Mouse (Mus musculus) c-Kit-positive CD71-positive TER-119-positive erythroid progenitor cells, embryonic 14.5 days (primary cell): ENCODE data around the gene Prkn.
A peak's percentile ranks its signal among the peaks of the same experiment; 100 is the strongest.

Experiments used
- DNase-seq: peaks from one replicate; pipeline ENCODE4 v3.0.0-alpha.2; 2013; ENCODE audit warnings: low spot score

Prkn gene

DNA sequence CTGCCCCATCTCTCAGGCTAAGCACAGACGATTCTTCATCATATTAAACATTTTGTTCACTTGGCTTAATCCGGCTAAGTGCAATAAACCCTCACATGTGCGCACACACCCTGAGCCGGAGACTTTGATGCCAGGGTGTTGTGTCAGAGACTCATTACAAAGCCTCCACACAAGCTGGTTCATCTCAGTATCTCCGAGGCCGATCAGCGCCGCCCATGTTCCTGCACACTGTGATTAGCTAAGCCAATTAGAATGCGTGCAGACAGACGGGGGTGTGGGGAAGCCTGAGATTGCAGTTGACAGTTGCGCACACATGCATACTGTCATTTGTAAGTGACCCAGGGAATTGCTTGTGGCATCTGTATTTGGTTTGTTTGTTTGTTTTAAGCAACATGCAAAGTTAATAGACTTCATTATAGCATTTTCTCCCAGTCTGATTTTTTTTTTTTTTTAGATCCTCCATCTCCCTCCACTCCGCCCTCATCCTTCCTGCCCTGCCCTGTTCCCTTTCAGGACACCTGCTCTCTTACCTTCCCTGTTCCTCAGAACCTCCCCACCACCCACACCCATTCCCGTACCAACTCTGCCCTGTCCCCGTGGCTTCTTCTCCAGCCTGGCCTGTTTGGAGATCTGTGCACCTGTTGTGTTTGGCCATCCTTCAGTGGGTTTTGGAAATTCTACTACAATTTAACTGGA lies 1202.5 kb downstream of the Prkn start:
- DNase-seq, result peak; percentile 57

DNA sequence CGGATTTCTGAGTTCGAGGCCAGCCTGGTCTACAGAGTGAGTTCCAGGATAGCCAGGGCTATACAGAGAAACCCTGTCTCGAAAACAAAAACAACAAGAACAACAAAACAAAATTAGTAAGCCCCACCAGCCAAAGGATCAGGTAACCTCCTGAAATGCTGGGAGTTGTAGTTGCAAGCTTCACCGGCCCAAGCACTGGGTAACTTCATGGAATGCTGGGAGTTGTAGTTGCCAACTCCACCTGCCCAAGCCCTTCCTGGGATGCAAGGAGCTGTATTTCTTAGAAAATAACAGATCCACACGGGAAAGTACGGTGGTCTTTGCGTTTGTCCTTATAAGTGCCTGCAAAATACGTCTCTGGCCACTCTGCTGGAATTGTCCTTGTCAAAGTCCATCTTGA lies 1204.0 kb downstream of the Prkn start:
- DNase-seq, result no peak

GRCm38 (mm10) chr17:12045861-12046273 lies 1205.7 kb downstream of the Prkn start:
- no peak for DNase-seq

DNA sequence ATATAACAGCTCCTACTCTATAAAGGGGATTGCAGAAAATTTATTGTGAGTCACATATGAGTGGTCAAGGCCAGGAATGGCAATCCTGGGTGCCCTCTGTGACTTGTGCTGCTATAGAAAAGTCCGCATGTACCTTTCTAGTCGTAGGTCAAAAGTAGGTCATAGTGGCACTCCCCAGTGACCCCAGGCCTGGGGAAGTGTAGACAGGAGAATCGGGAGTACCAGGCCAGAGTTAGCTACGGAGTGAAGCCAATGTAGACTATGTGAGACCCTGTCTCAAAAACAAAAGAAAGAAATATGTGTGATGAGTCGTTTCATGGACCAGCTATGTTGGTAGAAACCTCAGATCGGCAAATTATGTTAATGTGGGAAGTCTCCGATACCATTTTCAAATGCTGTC lies 1206.8 kb downstream of the Prkn start:
- no peak for DNase-seq

GRCm38 (mm10) chr17:12047523-12047922 lies 1207.3 kb downstream of the Prkn start:
- DNase-seq, result no peak

DNA sequence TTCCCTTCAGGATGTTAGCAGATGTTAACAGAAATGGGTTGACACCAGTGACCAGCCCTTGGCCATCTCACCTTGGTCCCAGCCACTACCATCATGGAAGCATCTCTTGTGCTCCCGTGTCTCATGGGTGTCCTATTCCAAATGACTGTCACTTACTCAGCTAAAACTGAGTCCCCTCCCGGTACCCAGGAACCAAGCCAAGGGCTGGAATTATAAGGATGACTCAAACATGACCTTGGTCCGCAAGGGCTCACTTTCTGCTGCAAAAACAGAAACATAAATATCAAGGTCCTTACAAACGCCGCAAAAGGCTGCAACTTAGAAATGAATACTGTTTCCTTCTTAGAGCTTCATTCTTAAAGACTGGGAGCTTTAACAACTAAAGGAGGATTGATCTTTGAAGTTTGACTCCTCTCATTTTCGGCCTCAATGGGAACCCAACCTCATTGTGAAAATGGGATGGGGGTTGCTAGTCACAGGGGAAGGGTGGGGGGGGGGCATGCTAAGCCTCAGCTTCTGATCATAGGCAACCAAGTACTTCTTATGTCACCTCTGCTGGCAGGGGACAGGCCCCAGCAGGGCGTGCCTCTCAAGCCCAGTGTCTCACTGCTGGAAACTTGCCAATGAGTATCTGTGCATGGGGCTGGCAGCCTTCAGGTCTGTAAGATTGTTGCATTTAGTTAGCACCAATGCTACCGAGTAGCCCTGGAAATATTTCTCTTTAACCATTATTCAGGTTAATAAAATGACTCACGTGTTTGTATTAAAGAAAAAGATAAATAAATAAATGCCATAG lies 1208.7 kb downstream of the Prkn start:
- DNase-seq, result no peak

DNA sequence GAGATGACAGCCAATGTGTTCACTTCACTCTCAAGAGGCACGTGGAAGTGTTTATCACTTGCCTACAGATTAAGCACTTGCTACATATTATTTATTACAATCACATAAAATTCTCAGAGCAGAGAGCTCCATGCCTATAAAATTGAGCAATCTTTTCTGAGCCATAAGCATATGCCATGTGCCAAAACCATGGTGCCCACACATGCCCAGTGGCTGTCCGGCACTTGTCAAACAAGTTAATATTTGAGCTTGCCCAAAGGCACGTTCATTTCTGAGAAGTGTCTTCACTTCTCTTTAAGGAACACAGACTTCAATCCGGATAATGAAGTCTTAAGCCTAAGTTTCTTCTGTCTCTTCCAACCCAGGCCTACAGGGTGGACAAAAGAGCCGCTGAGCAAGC lies 1210.1 kb downstream of the Prkn start:
- DNase-seq, result no peak

- no peak for DNase-seq
These were observed 1210.8 kb downstream of the Prkn start for GRCm38 (mm10) chr17:12051031-12051430.

- no peak for DNase-seq
These were observed 1212.5 kb downstream of the Prkn start for GRCm38 (mm10) chr17:12052651-12053050.

GRCm38 (mm10) chr17:12059041-12059440 lies 1218.9 kb downstream of the Prkn start:
- DNase-seq, result no peak

GRCm38 (mm10) chr17:12061381-12061780 lies 1221.2 kb downstream of the Prkn start:
- DNase-seq, result no peak

- DNase-seq, result no peak
These were observed 1222.7 kb downstream of the Prkn start for GRCm38 (mm10) chr17:12062861-12063260.

GRCm38 (mm10) chr17:12063533-12063932 lies 1223.3 kb downstream of the Prkn start:
- DNase-seq, result no peak

DNA sequence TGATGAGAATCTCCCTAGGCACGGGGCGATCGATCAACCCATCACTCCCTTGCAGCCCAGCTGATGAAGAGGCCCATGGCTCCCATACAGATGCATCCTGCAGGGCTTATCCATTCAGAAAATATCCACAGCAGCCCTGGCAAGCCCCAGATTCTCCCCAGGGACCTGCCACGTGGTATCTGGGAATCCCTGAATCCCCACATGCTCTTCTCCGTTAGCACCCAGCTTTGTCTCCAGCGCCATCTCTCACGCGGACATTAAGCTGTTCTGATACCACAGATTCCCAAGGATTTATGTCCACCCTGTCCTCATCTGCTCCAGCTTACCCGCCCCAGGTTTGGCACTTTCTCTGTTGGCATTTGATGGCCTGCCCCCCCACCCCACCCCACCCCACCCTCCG lies 1225.9 kb downstream of the Prkn start:
- no peak for DNase-seq

GRCm38 (mm10) chr17:12076816-12077215 lies 1236.6 kb downstream of the Prkn start:
- no peak for DNase-seq

GRCm38 (mm10) chr17:12080656-12081495 lies 1240.7 kb downstream of the Prkn start:
- DNase-seq, result no peak

DNA sequence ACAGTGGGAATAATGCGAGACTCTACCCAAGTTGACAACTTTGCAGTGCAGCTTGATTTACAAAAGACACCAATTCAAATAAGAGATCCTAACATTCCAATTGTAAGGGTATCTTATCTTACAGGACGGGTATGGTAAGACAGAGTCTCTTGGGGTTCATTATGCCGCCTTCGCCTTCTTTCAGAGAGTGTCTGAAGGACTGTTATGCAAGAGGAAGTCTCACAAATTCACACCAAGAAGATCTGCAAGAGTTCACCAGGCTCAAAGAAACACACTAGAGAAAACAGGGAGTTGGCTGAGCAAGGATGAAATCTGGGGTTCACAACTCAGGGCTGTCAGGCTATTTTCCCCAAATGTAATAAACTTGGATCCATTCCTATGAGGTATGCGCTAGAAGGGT lies 1242.0 kb downstream of the Prkn start:
- no peak for DNase-seq

- DNase-seq, result no peak
These were observed 1250.2 kb downstream of the Prkn start for GRCm38 (mm10) chr17:12090261-12090927.

- no peak for DNase-seq
These were observed 1252.8 kb downstream of the Prkn start for GRCm38 (mm10) chr17:12092901-12093564.

DNA sequence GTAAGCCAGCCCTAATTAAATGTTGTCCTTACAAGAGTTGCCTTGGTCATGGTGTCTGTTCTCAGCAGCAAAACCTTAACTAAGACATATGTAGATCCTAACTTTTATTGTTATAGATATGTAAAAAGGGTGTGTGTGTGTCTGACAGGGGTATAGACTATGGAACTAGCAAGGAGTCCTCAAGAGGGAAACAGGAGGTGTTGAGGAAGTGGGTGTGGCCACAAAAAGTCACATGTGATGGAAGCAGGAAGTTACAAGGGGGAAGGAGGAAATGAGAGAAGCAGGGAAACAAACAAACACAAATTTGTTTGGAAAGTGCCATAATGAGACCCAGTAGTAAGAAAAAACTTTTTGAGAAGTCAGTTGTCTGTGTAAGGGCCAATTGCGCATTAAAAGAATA lies 1253.8 kb downstream of the Prkn start:
- DNase-seq, result no peak

- DNase-seq, result no peak
These were observed 1254.8 kb downstream of the Prkn start for GRCm38 (mm10) chr17:12094827-12095590.
